In the genomic region with DNA sequence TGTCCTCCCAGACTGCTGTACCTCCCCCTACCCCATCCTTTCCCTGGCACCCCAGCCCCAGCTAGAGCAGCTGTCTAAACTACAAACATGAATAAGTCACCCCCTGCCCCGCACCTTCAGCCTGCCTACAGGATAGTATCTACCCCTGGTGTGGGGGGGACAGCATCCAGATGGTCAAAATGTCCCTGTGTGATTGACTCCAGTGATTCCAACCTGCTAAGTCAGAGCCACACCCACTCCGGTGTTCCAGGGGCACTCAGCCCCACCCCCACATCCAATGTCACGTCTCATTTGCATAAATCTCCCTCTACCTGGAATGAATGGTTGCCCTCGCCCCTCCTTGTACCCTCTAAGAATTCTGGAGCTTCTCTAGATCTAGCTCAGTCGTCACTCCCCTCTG, we compare ENCODE assay signal across 13 mouse cellular contexts. TPM values are rescaled to one million over a fixed set of nuclear protein-coding genes. Genes with fewer than 3 reads are reported as not detected.
DNase-seq lines count a peak whose midpoint lies in the region; ATAC-seq and TF ChIP-seq lines count a peak whose summit lies in the region.
"Had no signal": no experiment of that assay in that cellular context is flagged by ENCODE, and none has a peak within 500 bp of the region (broad histone marks: within the 10 kb centered on the region; RNA-seq: fewer than 3 reads in every experiment).

No protein-coding gene starts in this region.

- H3K4me2 ChIP-seq in intestine, embryonic 16.5 days (ENCODE audit: low read depth, low read length), result no peak overlapping the region
- H3K4me2 ChIP-seq: embryonic facial prominence, embryonic 12.5 days; limb, embryonic 15.5 days had no signal

- no peaks in the 10 kb centered on the region for H3K9me3 ChIP-seq in intestine, embryonic 16.5 days (ENCODE audit: control insufficient read depth, low read length)
- H3K9me3 ChIP-seq: embryonic facial prominence, embryonic 12.5 days; limb, embryonic 15.5 days had no signal

- peak overlapping the region; percentile 74 for H3K27ac ChIP-seq in layer of hippocampus, adult 2 months
- H3K27ac ChIP-seq in intestine, embryonic 16.5 days (ENCODE audit: low read length), result no peak overlapping the region
- H3K27ac ChIP-seq: embryonic facial prominence, embryonic 12.5 days; limb, embryonic 15.5 days had no signal

- no peaks in the 10 kb centered on the region for H3K27me3 ChIP-seq in intestine, embryonic 16.5 days (replicated peaks; ENCODE audit: control insufficient read depth, insufficient read depth, low read length)
- H3K27me3 ChIP-seq: embryonic facial prominence, embryonic 12.5 days had no signal

- ATAC-seq in frontal cortex, adult (ENCODE audit: low TSS enrichment), result peak; percentile 5; the same call in 1 of the 2 replicates
- ATAC-seq in intestine, embryonic 16.5 days, result no peak
- ATAC-seq: Patski had no signal

- peaks cover 12% of the 10 kb centered on the region; the same call in 1 of the 2 replicates for H3K4me1 ChIP-seq in intestine, embryonic 16.5 days (ENCODE audit: control insufficient read depth, insufficient read depth, low read length)

- H3K9ac ChIP-seq in intestine, embryonic 16.5 days (ENCODE audit: low read depth, low read length), result 0 out of 2 replicates have a peak overlapping the region, but pooled peaks have one; percentile 10
- H3K9ac ChIP-seq: embryonic facial prominence, embryonic 12.5 days; limb, embryonic 15.5 days had no signal

- no peaks in the 10 kb centered on the region for H3K36me3 ChIP-seq in intestine, embryonic 16.5 days (ENCODE audit: control insufficient read depth, insufficient read depth, low read length)
- H3K36me3 ChIP-seq: embryonic facial prominence, embryonic 12.5 days; limb, embryonic 15.5 days had no signal

- WGBS in intestine, embryonic 16.5 days, result 20% methylated on average over 5 of the region's 5 CpGs

- TF ChIP-seq CTCF in layer of hippocampus, adult 2 months (conservative IDR thresholded peaks at IDR 0.05), result no peak

- DNase-seq in frontal cortex, postnatal 14 days (ENCODE audit: low spot score in 2 of 2), result no peak
- DNase-seq in layer of hippocampus, adult 2 months (ENCODE audit: low spot score in 2 of 2), result no peak
- DNase-seq in layer of hippocampus, adult 8-10 months (ENCODE audit: low spot score in 2 of 2), result no peak
- DNase-seq in cerebellum, adult 9-10 months, result peak; percentile 72
- no peak for DNase-seq in ovary, adult 18-20 months (ENCODE audit: low spot score)
- DNase-seq in left cerebral cortex, adult 11 months (ENCODE audit: low spot score), result no peak
- DNase-seq: B cell, adult 2 months; kidney, postnatal 10 days had no signal

- H3K4me3 ChIP-seq in layer of hippocampus, adult 2 months, result no peak overlapping the region; the same call in 1 of the 2 replicates
- H3K4me3 ChIP-seq in intestine, embryonic 16.5 days (ENCODE audit: low read length), result no peak overlapping the region
- H3K4me3 ChIP-seq: embryonic facial prominence, embryonic 12.5 days; limb, embryonic 15.5 days had no signal

RNA-seq across cellular contexts. Expression of a gene that starts 13.4 kb away (rescaled TPM):
- 1,000 to 10,000 TPM; 1,009 to 1,066 TPM for total RNA-seq in layer of hippocampus, adult 2 months (2021)
- total RNA-seq in layer of hippocampus, adult 8-10 months (2022), result 100 to 1,000 TPM; 865 to 892 (median 878) TPM
- 4.1 and 5.1 TPM in 2 replicates for polyA plus RNA-seq in intestine, embryonic 16.5 days (2015; fragmentation: Nextera tagmentation; extraction: Ambion mirVana)
